Mouse (Mus musculus) cerebellum, adult 2 months (tissue): Measurements from ENCODE around the gene Micall1. TPM values are rescaled to one million over a fixed set of nuclear protein-coding genes. Genes with fewer than 3 reads are reported as not detected.

Source experiments
- DNase-seq, 2 experiments: peaks; one replicate each; pipeline ENCODE4 v3.0.0; 2021
- H3K27ac ChIP-seq: fragments of 200-500 bp; 2 replicates; pipeline ENCODE4 v1.5.1; 2012; ENCODE audit warnings: low read length, control low read depth, inconsistent platforms; ENCODE audit not compliant: insufficient read depth
- H3K27me3 ChIP-seq: fragments of 200-500 bp; 2 replicates; pipeline ENCODE4 v1.6.1; 2012; ENCODE audit warnings: inconsistent platforms, mild to moderate bottlenecking, low read length, moderate library complexity; ENCODE audit not compliant: control insufficient read depth, insufficient read depth
- H3K4me1 ChIP-seq: fragments of 200-500 bp; 2 replicates; pipeline ENCODE4 v1.6.1; 2011; ENCODE audit warnings: low read length; ENCODE audit not compliant: control insufficient read depth, insufficient read depth
- H3K4me3 ChIP-seq: fragments of 200-500 bp; replicated peaks from 2 replicates; pipeline ENCODE3; 2011; ENCODE audit warnings: mild to moderate bottlenecking, low read depth, low read length, control low read depth; ENCODE audit not compliant: insufficient read depth
- CTCF ChIP-seq: fragments of 200-500 bp; IDR thresholded peaks from 2 replicates; pipeline ENCODE4 v1.5.1; 2011; ENCODE audit warnings: low read depth, mild to moderate bottlenecking, control low read depth, low read length, moderate library complexity, borderline replicate concordance; ENCODE audit not compliant: insufficient read depth
- POLR2A ChIP-seq: fragments of 200-500 bp; IDR thresholded peaks from 2 replicates; pipeline ENCODE4 v1.6.1; 2011; ENCODE audit warnings: low read length, control low read depth, borderline replicate concordance; ENCODE audit not compliant: insufficient read depth
- WGBS: fragments of 180-500 bp; shearing (Covaris S2); methylation state at CpG from one replicate; pipeline ENCODE4 v1.1.7; 2018; 5-methylcytosine and 5-hydroxymethylcytosine counted together
- polyA plus RNA-seq: library from polyadenylated mRNA; depleted of rRNA; stranded (reverse); fragments of >200 nt; gene quantifications from 2 replicates; pipeline ENCODE4 v1.2.3, GENCODE M21; 2012

Micall1 gene
- polyA plus RNA-seq, 1 experiment: 37.0 TPM

GRCm38 (mm10) chr15:79079567-79079966, 29.1 kb upstream of the Micall1 start:
- 99% methylated on average over 7 of the region's 7 CpGs for WGBS

DNA sequence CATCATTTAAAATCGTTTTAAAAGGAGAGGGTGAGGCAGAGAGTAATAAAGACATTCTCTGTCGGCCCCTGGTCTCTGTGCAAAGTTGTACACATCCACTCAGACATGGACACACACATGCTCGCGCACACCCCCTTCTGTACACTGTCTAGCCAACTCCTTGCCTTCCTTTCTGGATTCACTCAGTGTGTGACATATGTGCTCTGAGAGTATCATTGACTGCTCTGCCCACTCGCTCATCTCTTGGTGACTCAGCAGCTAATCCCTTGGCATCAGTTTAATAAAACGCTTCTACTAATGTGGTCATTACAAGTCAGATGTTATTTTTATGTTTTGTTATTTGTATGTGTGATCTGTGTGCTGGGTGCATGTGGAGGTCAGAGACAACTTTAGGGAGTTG, 16.4 kb upstream of the Micall1 start:
- TF ChIP-seq CTCF: no peak
- TF ChIP-seq POLR2A: no peak
- Histone ChIP-seq H3K27ac (no peak overlapping the region), H3K4me3 (no peak overlapping the region), H3K27me3 (no peaks in the 10 kb centered on the region), H3K4me1 (no peaks in the 10 kb centered on the region)
- WGBS: 67% methylated on average over 6 of the region's 6 CpGs
- DNase-seq: no peak

More at GRCm38 (mm10) chr15:79079567-79079966, 29.1 kb upstream of the Micall1 start:
- H3K27ac ChIP-seq: no peak overlapping the region
- H3K27me3 ChIP-seq: no peaks in the 10 kb centered on the region
- DNase-seq: no peak
- H3K4me1 ChIP-seq: peaks cover 9% of the 10 kb centered on the region; the same call in 1 of the 2 replicates
- H3K4me3 ChIP-seq: no peak overlapping the region
- TF ChIP-seq POLR2A: no peak
- TF ChIP-seq CTCF: no peak

- H3K4me1 ChIP-seq: no peaks in the 10 kb centered on the region
- WGBS: 56% methylated on average over 7 of the region's 7 CpGs
Observed at GRCm38 (mm10) chr15:79093083-79093839, 15.4 kb upstream of the Micall1 start.

GRCm38 (mm10) chr15:79095483-79095882, 13.2 kb upstream of the Micall1 start:
- no peak for TF ChIP-seq POLR2A
- TF ChIP-seq CTCF: no peak
- no peaks in the 10 kb centered on the region for H3K4me1 ChIP-seq
- DNase-seq: no peak
- H3K4me3 ChIP-seq: no peak overlapping the region
- no peak overlapping the region for H3K27ac ChIP-seq
- 72% methylated on average over 5 of the region's 5 CpGs for WGBS
- H3K27me3 ChIP-seq: no peaks in the 10 kb centered on the region

More at GRCm38 (mm10) chr15:79093083-79093839, 15.4 kb upstream of the Micall1 start:
- Histone ChIP-seq H3K27me3 (no peaks in the 10 kb centered on the region), H3K4me3 (no peak overlapping the region), H3K27ac (no peak overlapping the region)
- peak in 1 of 2 experiments; percentile 40 for DNase-seq
- peak; percentile 74 for TF ChIP-seq CTCF
- no peak for TF ChIP-seq POLR2A

GRCm38 (mm10) chr15:79096556-79096955, 12.1 kb upstream of the Micall1 start:
- TF ChIP-seq CTCF: no peak
- TF ChIP-seq POLR2A: no peak
- DNase-seq: no peak
- Histone ChIP-seq H3K27me3 (no peaks in the 10 kb centered on the region), H3K27ac (no peak overlapping the region), H3K4me1 (no peaks in the 10 kb centered on the region), H3K4me3 (no peak overlapping the region)
- 52% methylated on average over 3 of the region's 3 CpGs for WGBS

GRCm38 (mm10) chr15:79097135-79097534, 11.6 kb upstream of the Micall1 start:
- DNase-seq: no peak
- no peak overlapping the region for H3K27ac ChIP-seq
- WGBS: 30% methylated on average over 2 of the region's 2 CpGs

GRCm38 (mm10) chr15:79097611-79098025, 11.1 kb upstream of the Micall1 start:
- H3K27ac ChIP-seq: peak overlapping the region; percentile 10; the same call in 1 of the 2 replicates
- H3K27me3 ChIP-seq: no peaks in the 10 kb centered on the region
- no peaks in the 10 kb centered on the region for H3K4me1 ChIP-seq
- H3K4me3 ChIP-seq: no peak overlapping the region
- 15% methylated on average over 6 of the region's 6 CpGs for WGBS
- peak in 1 of 2 experiments; percentile 45 for DNase-seq
- TF ChIP-seq CTCF (no peak), POLR2A (no peak)

More at GRCm38 (mm10) chr15:79097135-79097534, 11.6 kb upstream of the Micall1 start:
- no peak overlapping the region for H3K4me3 ChIP-seq
- no peaks in the 10 kb centered on the region for H3K4me1 ChIP-seq
- H3K27me3 ChIP-seq: no peaks in the 10 kb centered on the region
- TF ChIP-seq CTCF (no peak), POLR2A (no peak)

GRCm38 (mm10) chr15:79098220-79098619, 10.5 kb upstream of the Micall1 start:
- Histone ChIP-seq H3K4me1 (no peaks in the 10 kb centered on the region), H3K27ac (peak overlapping the region; percentile 10; the same call in 1 of the 2 replicates), H3K4me3 (no peak overlapping the region), H3K27me3 (no peaks in the 10 kb centered on the region)
- TF ChIP-seq CTCF (no peak), POLR2A (no peak)
- WGBS: 73% methylated on average over 5 of the region's 5 CpGs
- DNase-seq: no peak
